Mouse (Mus musculus): ENCODE measurements around the gene Calr. TPM values are rescaled to one million over a fixed set of nuclear protein-coding genes. Genes with fewer than 3 reads are reported as not detected.

The Calr gene
- polyA plus RNA-seq, 1 experiment from 2014 or later = 886 TPM

DNA sequence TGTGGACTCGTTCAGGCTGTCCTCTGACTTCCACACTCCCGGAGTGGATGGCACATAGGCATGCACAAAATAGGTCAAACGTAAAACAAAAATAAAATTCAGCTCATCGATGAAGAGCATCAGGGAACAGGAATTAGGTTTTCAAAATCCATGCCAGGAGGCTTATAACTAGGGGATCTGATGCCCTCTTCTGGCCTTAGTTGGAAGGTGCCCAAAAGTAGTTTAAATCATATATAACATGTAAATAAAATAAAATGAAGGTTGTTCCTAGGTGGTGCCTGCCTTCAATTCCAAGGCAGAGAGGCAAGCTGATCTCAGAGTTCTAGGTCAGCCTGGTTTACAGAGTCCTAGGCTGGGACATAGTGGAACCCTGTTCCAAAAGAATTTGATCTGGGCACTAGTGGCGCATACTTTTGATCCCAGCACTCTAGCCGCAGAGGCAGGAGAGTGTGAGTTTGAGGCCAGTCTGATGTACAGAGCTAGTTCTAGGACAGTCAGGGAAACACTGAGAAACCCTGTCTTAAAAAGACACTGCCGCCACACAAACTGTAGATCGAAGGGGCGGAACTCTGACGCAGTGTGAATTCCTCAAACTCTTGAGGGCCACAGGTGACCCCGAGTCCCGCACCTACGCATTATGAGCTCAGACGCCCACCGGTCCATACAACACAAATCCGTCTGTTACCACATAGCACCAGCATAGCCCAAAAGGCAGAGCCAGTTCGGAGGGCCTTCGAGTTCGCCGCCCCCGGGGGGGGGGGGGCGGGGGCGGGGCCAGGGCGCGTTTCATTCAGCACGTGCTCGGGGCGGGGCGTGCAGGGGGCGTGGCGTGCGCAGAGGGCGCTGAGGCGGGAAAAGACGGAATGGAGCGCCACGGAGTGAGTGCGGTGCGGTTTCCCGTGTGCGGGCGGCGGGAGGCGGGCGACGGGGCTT lies 24.9 kb upstream of the Calr start, which contains the start of gene Syce2:
TSS of gene Syce2 (plus strand) at position 736 of the 933 bp plus-strand sequence.
- 12% methylated on average over 44 of the region's 46 CpGs for WGBS
- H3K27me3 ChIP-seq (ENCODE audit: insufficient read depth, low read length) = no peaks in the 10 kb centered on the region
- TF ChIP-seq CTCF (IDR thresholded peaks at IDR 0.05; ENCODE audit: low read depth) = peak; percentile 47
- H3K4me2 ChIP-seq = peak within 1 kb of the TSS; percentile 99
- H3K9ac ChIP-seq = peak within 1 kb of the TSS; percentile 61
- H3K9me3 ChIP-seq (ENCODE audit: low read depth, low read length) = no peaks in the 10 kb centered on the region
- DNase-seq (peak; percentile 86), ATAC-seq (ENCODE audit: insufficient read depth) (peak; percentile 74)
- H3K27ac ChIP-seq (ENCODE audit: low read depth) = no peak within 1 kb of the TSS
- H3K36me3 ChIP-seq (ENCODE audit: insufficient read depth) = peaks cover 33% of the 10 kb centered on the region
- peak within 1 kb of the TSS; percentile 49 for H3K4me3 ChIP-seq (ENCODE audit: low read depth, low read length)
- H3K4me1 ChIP-seq (ENCODE audit: insufficient read depth) = peaks cover 8% of the 10 kb centered on the region

GRCm38 (mm10) chr8:84856864-84857441 lies 10.2 kb upstream of the Calr start, which contains the start of gene Farsa:
Gene Farsa (plus strand): TSS chr8:84856989.
- H3K4me2 ChIP-seq = peak within 1 kb of the TSS; percentile 65
- H3K27me3 ChIP-seq (ENCODE audit: insufficient read depth, low read length) = no peaks in the 10 kb centered on the region
- H3K4me1 ChIP-seq (ENCODE audit: insufficient read depth) = 0 out of 2 replicates have a peak, but pooled peaks cover 8% of the 10 kb centered on the region
- peak; percentile 96 for ATAC-seq (ENCODE audit: insufficient read depth)
- peak; percentile 99 for DNase-seq
- H3K27ac ChIP-seq (ENCODE audit: low read depth) = peak within 1 kb of the TSS; percentile 75
- H3K36me3 ChIP-seq (ENCODE audit: insufficient read depth) = peaks cover 32% of the 10 kb centered on the region
- TF ChIP-seq CTCF (IDR thresholded peaks at IDR 0.05; ENCODE audit: low read depth) = no peak
- peak within 1 kb of the TSS; percentile 92 for H3K9ac ChIP-seq
- H3K4me3 ChIP-seq (ENCODE audit: low read depth, low read length) = peak within 1 kb of the TSS; percentile 92
- H3K9me3 ChIP-seq (ENCODE audit: low read depth, low read length) = no peaks in the 10 kb centered on the region
- under 1% methylated on average over 39 of the region's 39 CpGs for WGBS

GRCm38 (mm10) chr8:84856434-84856833 lies 9.7 kb upstream of the Calr start:
- Histone ChIP-seq H3K9me3 (ENCODE audit: low read depth, low read length) (no peaks in the 10 kb centered on the region), H3K9ac (no peak overlapping the region), H3K4me3 (ENCODE audit: low read depth, low read length) (no peak overlapping the region; the same call in 1 of the 2 replicates), H3K27ac (ENCODE audit: low read depth) (no peak overlapping the region), H3K27me3 (ENCODE audit: insufficient read depth, low read length) (no peaks in the 10 kb centered on the region), H3K4me1 (ENCODE audit: insufficient read depth) (0 out of 2 replicates have a peak, but pooled peaks cover 8% of the 10 kb centered on the region), H3K36me3 (ENCODE audit: insufficient read depth) (peaks cover 27% of the 10 kb centered on the region), H3K4me2 (peak overlapping the region; percentile 7; the same call in 1 of the 2 replicates)
- no peak for TF ChIP-seq CTCF (IDR thresholded peaks at IDR 0.05; ENCODE audit: low read depth)
- 83% methylated on average over 3 of the region's 3 CpGs for WGBS
- DNase-seq = no peak
- peak; percentile 16; the same call in 1 of the 2 replicates for ATAC-seq (ENCODE audit: insufficient read depth)

GRCm38 (mm10) chr8:84847684-84848435 lies 1.1 kb upstream of the Calr start:
- H3K4me3 ChIP-seq (ENCODE audit: low read depth, low read length) = peak overlapping the region; percentile 97

GRCm38 (mm10) chr8:84846094-84846721 lies 526 bp downstream of the Calr start:
- under 1% methylated on average over 30 of the region's 30 CpGs for WGBS
- peaks cover 12% of the 10 kb centered on the region for H3K4me1 ChIP-seq (ENCODE audit: insufficient read depth)
- ATAC-seq (ENCODE audit: insufficient read depth) (peak; percentile 9; the same call in 1 of the 2 replicates), DNase-seq (no peak)
- peak overlapping the region; percentile 84 for H3K27ac ChIP-seq (ENCODE audit: low read depth)
- no peak for TF ChIP-seq CTCF (IDR thresholded peaks at IDR 0.05; ENCODE audit: low read depth)
- H3K27me3 ChIP-seq (ENCODE audit: insufficient read depth, low read length) = no peaks in the 10 kb centered on the region
- H3K4me3 ChIP-seq (ENCODE audit: low read depth, low read length) = peak overlapping the region; percentile 97
- H3K9ac ChIP-seq = peak overlapping the region; percentile 98
- H3K4me2 ChIP-seq = peak overlapping the region; percentile 87
- H3K9me3 ChIP-seq (ENCODE audit: low read depth, low read length) = no peaks in the 10 kb centered on the region
- H3K36me3 ChIP-seq (ENCODE audit: insufficient read depth) = peaks cover 48% of the 10 kb centered on the region

More at GRCm38 (mm10) chr8:84847684-84848435, 1.1 kb upstream of the Calr start:
- peak; percentile 15 for DNase-seq
- peak overlapping the region; percentile 88 for H3K27ac ChIP-seq (ENCODE audit: low read depth)
- no peak for ATAC-seq (ENCODE audit: insufficient read depth)
- peak overlapping the region; percentile 73 for H3K9ac ChIP-seq
- 39% methylated on average over 6 of the region's 6 CpGs for WGBS
- TF ChIP-seq CTCF (IDR thresholded peaks at IDR 0.05; ENCODE audit: low read depth) = no peak
- no peaks in the 10 kb centered on the region for H3K9me3 ChIP-seq (ENCODE audit: low read depth, low read length)
- H3K27me3 ChIP-seq (ENCODE audit: insufficient read depth, low read length) = no peaks in the 10 kb centered on the region
- H3K4me2 ChIP-seq = peak overlapping the region; percentile 88
- H3K36me3 ChIP-seq (ENCODE audit: insufficient read depth) = peaks cover 32% of the 10 kb centered on the region
- peaks cover 12% of the 10 kb centered on the region for H3K4me1 ChIP-seq (ENCODE audit: insufficient read depth)

Measured in lung, embryonic 14.5 days (tissue).